Mouse (Mus musculus) liver, adult 2 months (tissue): ENCODE data around the gene Gm3285. TPM values are rescaled to one million over a fixed set of nuclear protein-coding genes. Genes with fewer than 3 reads are reported as not detected.

ENCODE experiments used
- DNase-seq: peaks from one replicate; pipeline ENCODE4 v3.0.0-alpha.2; 2011; ENCODE audit warnings: low read depth, low spot score; ENCODE audit errors: extremely low read depth
- H3K27ac ChIP-seq: fragments of 200-500 bp; replicated peaks from 2 replicates; pipeline ENCODE4 v1.5.1; 2012; ENCODE audit warnings: low read depth, mild to moderate bottlenecking, control low read depth, inconsistent platforms, low read length; ENCODE audit not compliant: insufficient read depth
- H3K27me3 ChIP-seq: fragments of 200-500 bp; 2 replicates; pipeline ENCODE4 v1.6.1; 2012; ENCODE audit warnings: mild to moderate bottlenecking, moderate library complexity, low read length, inconsistent platforms; ENCODE audit not compliant: control insufficient read depth, insufficient read depth
- H3K36me3 ChIP-seq: fragments of 200-500 bp; 2 replicates; pipeline ENCODE4 v1.6.1; 2012; ENCODE audit warnings: low read length, inconsistent platforms; ENCODE audit not compliant: control insufficient read depth, insufficient read depth
- H3K4me1 ChIP-seq: fragments of 200-500 bp; 2 replicates; pipeline ENCODE4 v1.6.1; 2011; ENCODE audit warnings: low read length; ENCODE audit not compliant: control insufficient read depth, insufficient read depth
- H3K4me3 ChIP-seq: fragments of 200-500 bp; 2 replicates; pipeline ENCODE4 v1.5.1; 2011; ENCODE audit warnings: low read depth, mild to moderate bottlenecking, control low read depth, low read length, moderate library complexity; ENCODE audit not compliant: insufficient read depth
- H3K79me2 ChIP-seq: fragments of 200-500 bp; 2 replicates; pipeline ENCODE4 v1.6.1; 2012; ENCODE audit warnings: inconsistent platforms, mild to moderate bottlenecking, low read length, moderate library complexity; ENCODE audit not compliant: control insufficient read depth, insufficient read depth
- H3K9ac ChIP-seq: fragments of 200-500 bp; 2 replicates; pipeline ENCODE4 v1.6.1; 2012; ENCODE audit warnings: low read depth, mild to moderate bottlenecking, control low read depth, inconsistent platforms, low read length
- CTCF ChIP-seq: fragments of 200-500 bp; IDR thresholded peaks from 2 replicates; pipeline ENCODE4 v1.5.1; 2011; ENCODE audit warnings: low read depth, low read length, control low read depth
- POLR2A ChIP-seq: fragments of 200-500 bp; IDR thresholded peaks from 2 replicates; pipeline ENCODE4 v1.6.1; 2011; ENCODE audit warnings: low read length, control low read depth; ENCODE audit not compliant: insufficient read depth; ENCODE audit errors: extremely low read depth
- WGBS: fragments of 180-500 bp; shearing (Covaris S2); methylation state at CpG from one replicate; pipeline ENCODE4 v1.1.7; 2018; 5-methylcytosine and 5-hydroxymethylcytosine counted together
- polyA plus RNA-seq: library from polyadenylated mRNA; depleted of rRNA; stranded (reverse); fragments of >200 nt; gene quantifications from 2 replicates; pipeline ENCODE4 v1.2.3, GENCODE M21; 2012; rRNA removed
- total RNA-seq: library from RNA; depleted of rRNA; stranded (reverse); fragments of >200 nt; gene quantifications from 2 replicates; pipeline ENCODE4 v1.2.3, GENCODE M21; 2014; rRNA removed

Gm3285 gene
- total RNA-seq, result not detected in 2 replicates
- not detected in 2 replicates for polyA plus RNA-seq

- no peak within 1 kb of the TSS for H3K4me3 ChIP-seq
- WGBS, result 59% methylated on average over 7 of the region's 7 CpGs
Observed at GRCm38 (mm10) chr10:77861675-77862074, at the start of gene Gm3285. Gene Gm3285 (plus strand): TSS chr10:77861975.

DNA sequence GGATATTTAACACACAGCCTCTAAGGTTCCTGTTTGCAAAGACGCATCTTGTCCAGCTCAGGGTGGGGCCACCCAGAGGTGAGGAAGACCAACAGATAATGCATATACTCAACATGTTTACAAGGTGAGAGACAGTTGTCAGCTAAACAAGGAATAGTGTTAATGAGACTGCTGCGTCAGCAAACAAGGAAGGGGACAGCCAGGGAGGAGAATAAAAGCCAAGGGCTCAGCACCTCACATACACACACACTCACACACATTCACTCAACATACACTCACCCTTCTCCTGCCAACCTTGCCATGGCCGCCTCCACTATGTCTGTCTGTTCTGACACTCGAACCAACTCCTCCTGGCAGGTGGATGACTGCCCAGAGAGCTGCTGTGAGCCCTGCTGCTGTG, 47.4 kb upstream of the Gm3285 start, which contains the start of gene Gm2696:
Gene Gm2696, plus strand, starts transcription at position 301 of the 400 bp plus-strand sequence.
- DNase-seq, result no peak
- no peaks in the 10 kb centered on the region for H3K27me3 ChIP-seq
- no peak within 1 kb of the TSS for H3K27ac ChIP-seq
- WGBS, result 27% methylated on average over 4 of the region's 4 CpGs
- no peak for TF ChIP-seq POLR2A
- TF ChIP-seq CTCF, result no peak
- no peaks in the 10 kb centered on the region for H3K79me2 ChIP-seq
- H3K4me3 ChIP-seq, result no peak within 1 kb of the TSS
- H3K36me3 ChIP-seq, result no peaks in the 10 kb centered on the region
- H3K9ac ChIP-seq, result no peak within 1 kb of the TSS
- no peaks in the 10 kb centered on the region for H3K4me1 ChIP-seq

More at GRCm38 (mm10) chr10:77861675-77862074, at the start of gene Gm3285:
- Histone ChIP-seq H3K79me2 (no peaks in the 10 kb centered on the region), H3K36me3 (no peaks in the 10 kb centered on the region), H3K9ac (no peak within 1 kb of the TSS), H3K4me1 (no peaks in the 10 kb centered on the region), H3K27me3 (no peaks in the 10 kb centered on the region; the same call in 1 of the 2 replicates), H3K27ac (no peak within 1 kb of the TSS)
- TF ChIP-seq CTCF, result no peak
- no peak for TF ChIP-seq POLR2A
- DNase-seq, result no peak

DNA sequence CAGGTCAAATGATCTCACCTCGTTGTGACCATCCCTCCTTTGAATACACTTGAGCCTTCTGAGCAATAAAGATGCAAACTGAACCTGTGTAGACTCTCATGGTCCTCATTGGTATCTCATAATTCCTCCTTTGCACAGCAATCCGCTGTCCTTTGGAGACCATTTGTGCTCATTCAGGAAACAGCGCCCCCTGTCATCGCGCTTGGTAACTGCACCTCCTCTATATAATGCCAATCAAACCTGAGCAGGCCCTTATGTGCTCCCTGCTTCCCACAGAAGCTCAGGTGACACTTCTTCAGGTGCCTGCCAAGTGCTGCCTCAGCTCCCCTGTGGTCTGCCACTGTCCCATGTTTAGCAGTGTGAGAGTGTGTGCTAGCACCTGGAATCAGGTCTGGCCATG, 46.3 kb upstream of the Gm3285 start:
- Histone ChIP-seq H3K4me1 (no peaks in the 10 kb centered on the region), H3K27me3 (no peaks in the 10 kb centered on the region), H3K27ac (no peak overlapping the region), H3K9ac (no peak overlapping the region), H3K4me3 (no peak overlapping the region), H3K36me3 (no peaks in the 10 kb centered on the region), H3K79me2 (no peaks in the 10 kb centered on the region)
- 30% methylated on average over 5 of the region's 5 CpGs for WGBS
- TF ChIP-seq POLR2A (no peak), CTCF (peak; percentile 63)
- peak; percentile 7 for DNase-seq

DNA sequence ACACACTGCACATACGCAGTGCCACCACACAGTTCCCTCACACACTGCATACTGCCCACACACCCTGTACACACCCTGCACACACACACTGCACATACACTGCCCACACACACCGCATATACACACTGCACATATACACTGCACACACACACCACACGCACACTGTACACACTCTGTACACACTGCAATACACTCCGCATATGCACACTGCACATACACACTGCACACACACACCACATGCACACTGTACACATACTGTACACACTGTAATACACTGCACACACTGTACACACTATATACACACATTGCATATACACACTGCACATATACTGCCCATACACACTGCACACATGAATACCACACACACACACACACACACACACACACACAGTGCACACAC, 43.3 kb upstream of the Gm3285 start:
- Histone ChIP-seq H3K79me2 (no peaks in the 10 kb centered on the region), H3K4me1 (no peaks in the 10 kb centered on the region), H3K36me3 (no peaks in the 10 kb centered on the region), H3K27me3 (no peaks in the 10 kb centered on the region), H3K9ac (no peak overlapping the region), H3K4me3 (no peak overlapping the region), H3K27ac (no peak overlapping the region)
- TF ChIP-seq CTCF, result no peak
- DNase-seq, result no peak
- WGBS, result 98% methylated on average over 4 of the region's 4 CpGs

GRCm38 (mm10) chr10:77819203-77819602, 42.6 kb upstream of the Gm3285 start:
- WGBS, result 55% methylated on average over 4 of the region's 4 CpGs
- Histone ChIP-seq H3K4me1 (no peaks in the 10 kb centered on the region), H3K27ac (no peak overlapping the region), H3K4me3 (no peak overlapping the region), H3K79me2 (no peaks in the 10 kb centered on the region), H3K36me3 (no peaks in the 10 kb centered on the region), H3K9ac (no peak overlapping the region), H3K27me3 (no peaks in the 10 kb centered on the region)
- TF ChIP-seq POLR2A (no peak), CTCF (no peak)
- no peak for DNase-seq

- Histone ChIP-seq H3K4me3 (no peak within 1 kb of the TSS), H3K79me2 (no peaks in the 10 kb centered on the region), H3K4me1 (no peaks in the 10 kb centered on the region), H3K9ac (no peak within 1 kb of the TSS), H3K27ac (no peak within 1 kb of the TSS), H3K27me3 (no peaks in the 10 kb centered on the region), H3K36me3 (no peaks in the 10 kb centered on the region)
- TF ChIP-seq CTCF, result no peak
- no peak for TF ChIP-seq POLR2A
- no peak for DNase-seq
- 74% methylated on average over 6 of the region's 6 CpGs for WGBS
Observed at GRCm38 (mm10) chr10:77826951-77827350, 34.8 kb upstream of the Gm3285 start, which contains the start of gene Krtap10-4. Gene Krtap10-4 (minus strand): TSS chr10:77827095.
